7 mouse cellular contexts compared by ENCODE assay signal in genomic region chr1:175693429-175693960, GRCm38 (mm10). TPM values are rescaled to one million over a fixed set of nuclear protein-coding genes. Genes with fewer than 3 reads are reported as not detected.
A peak's percentile ranks its signal among the peaks of the same experiment; 100 is the strongest.
DNase-seq lines count a peak whose midpoint lies in the region; ATAC-seq and TF ChIP-seq lines count a peak whose summit lies in the region.

No protein-coding gene starts in this region.

- H3K9me3 ChIP-seq in ES-Bruce4 (replicated peaks; ENCODE audit: control insufficient read depth, insufficient read depth, low read length, poor library complexity, severe bottlenecking) = no peaks in the 10 kb centered on the region
- H3K9me3 ChIP-seq in embryonic facial prominence, embryonic 12.5 days = no peaks in the 10 kb centered on the region
- H3K9me3 ChIP-seq in hindbrain, embryonic 15.5 days = no peaks in the 10 kb centered on the region
- H3K9me3 ChIP-seq in lung, embryonic 14.5 days (ENCODE audit: low read depth, low read length) = no peaks in the 10 kb centered on the region
- H3K9me3 ChIP-seq in stomach, embryonic 15.5 days = no peaks in the 10 kb centered on the region

- TF ChIP-seq EP300 in ES-Bruce4 (IDR thresholded peaks at IDR 0.05; ENCODE audit: insufficient read depth, low read depth, low read length) = no peak

- no peak for TF ChIP-seq POLR2A in ES-Bruce4 (IDR thresholded peaks at IDR 0.05; ENCODE audit: insufficient read depth, low read length)

- DNase-seq in CD4-positive helper T cell, adult 2 months (ENCODE audit: low read depth, low spot score) = peak; percentile 18
- DNase-seq in lung, embryonic 14.5 days = peak; percentile 28
- no peak for DNase-seq in urinary bladder, postnatal 36 days (ENCODE audit: low spot score in 2 of 2)

- no peak for ATAC-seq in embryonic facial prominence, embryonic 12.5 days (ENCODE audit: insufficient number of reproducible peaks, insufficient read depth, low FRiP score, low TSS enrichment)
- no peak for ATAC-seq in hindbrain, embryonic 15.5 days (ENCODE audit: low FRiP score, low read depth)
- ATAC-seq in lung, embryonic 14.5 days (ENCODE audit: insufficient read depth) = peak; percentile 7; the same call in 1 of the 2 replicates
- ATAC-seq in stomach, embryonic 15.5 days (ENCODE audit: insufficient read depth, low FRiP score, low read depth) = no peak

- no peak for TF ChIP-seq CTCF in ES-Bruce4 (IDR thresholded peaks at IDR 0.05; ENCODE audit: low read depth, low read length)
- TF ChIP-seq CTCF in lung, embryonic 14.5 days (IDR thresholded peaks at IDR 0.05; ENCODE audit: low read depth) = no peak

- no peaks in the 10 kb centered on the region for H3K27me3 ChIP-seq in ES-Bruce4 (ENCODE audit: control insufficient read depth, insufficient read depth, low read length, poor library complexity, severe bottlenecking)
- no peaks in the 10 kb centered on the region for H3K27me3 ChIP-seq in embryonic facial prominence, embryonic 12.5 days
- no peaks in the 10 kb centered on the region for H3K27me3 ChIP-seq in hindbrain, embryonic 15.5 days
- no peaks in the 10 kb centered on the region for H3K27me3 ChIP-seq in lung, embryonic 14.5 days (ENCODE audit: insufficient read depth, low read length)
- H3K27me3 ChIP-seq in stomach, embryonic 15.5 days (replicated peaks) = no peaks in the 10 kb centered on the region

- H3K4me3 ChIP-seq in ES-Bruce4 (ENCODE audit: low read depth, low read length) = no peak overlapping the region
- peak overlapping the region; percentile 68 for H3K4me3 ChIP-seq in embryonic facial prominence, embryonic 12.5 days
- H3K4me3 ChIP-seq in hindbrain, embryonic 15.5 days = peak overlapping the region; percentile 88
- H3K4me3 ChIP-seq in lung, embryonic 14.5 days (ENCODE audit: low read depth, low read length) = peak overlapping the region; percentile 72
- H3K4me3 ChIP-seq in stomach, embryonic 15.5 days (replicated peaks) = peak overlapping the region; percentile 69

- peak overlapping the region; percentile 74 for H3K4me2 ChIP-seq in embryonic facial prominence, embryonic 12.5 days (replicated peaks)
- H3K4me2 ChIP-seq in hindbrain, embryonic 15.5 days = peak overlapping the region; percentile 90
- H3K4me2 ChIP-seq in lung, embryonic 14.5 days = peak overlapping the region; percentile 59
- H3K4me2 ChIP-seq in stomach, embryonic 15.5 days = peak overlapping the region; percentile 94

- WGBS in embryonic facial prominence, embryonic 12.5 days = 44% methylated on average over 12 of the region's 12 CpGs
- WGBS in hindbrain, embryonic 15.5 days = 44% methylated on average over 12 of the region's 12 CpGs
- WGBS in lung, embryonic 14.5 days = 31% methylated on average over 12 of the region's 12 CpGs
- 30% methylated on average over 12 of the region's 12 CpGs for WGBS in stomach, embryonic 15.5 days

- no peaks in the 10 kb centered on the region for H3K36me3 ChIP-seq in ES-Bruce4 (ENCODE audit: control insufficient read depth, insufficient read depth, low read length, poor library complexity, severe bottlenecking)
- no peaks in the 10 kb centered on the region for H3K36me3 ChIP-seq in embryonic facial prominence, embryonic 12.5 days
- H3K36me3 ChIP-seq in hindbrain, embryonic 15.5 days = no peaks in the 10 kb centered on the region
- no peaks in the 10 kb centered on the region for H3K36me3 ChIP-seq in lung, embryonic 14.5 days (ENCODE audit: insufficient read depth)
- H3K36me3 ChIP-seq in stomach, embryonic 15.5 days = no peaks in the 10 kb centered on the region

- H3K9ac ChIP-seq in ES-Bruce4 (ENCODE audit: low read depth, poor library complexity, severe bottlenecking) = peak overlapping the region; percentile 33; the same call in 1 of the 2 replicates
- H3K9ac ChIP-seq in embryonic facial prominence, embryonic 12.5 days = 0 out of 2 replicates have a peak overlapping the region, but pooled peaks have one; percentile 43
- H3K9ac ChIP-seq in hindbrain, embryonic 15.5 days = 0 out of 2 replicates have a peak overlapping the region, but pooled peaks have one; percentile 18
- peak overlapping the region; percentile 36; the same call in 1 of the 2 replicates for H3K9ac ChIP-seq in lung, embryonic 14.5 days
- H3K9ac ChIP-seq in stomach, embryonic 15.5 days = no peak overlapping the region

- no peak overlapping the region for H3K27ac ChIP-seq in ES-Bruce4 (ENCODE audit: insufficient read depth, low read length)
- H3K27ac ChIP-seq in embryonic facial prominence, embryonic 12.5 days = no peak overlapping the region
- peak overlapping the region; percentile 90; the same call in 1 of the 2 replicates for H3K27ac ChIP-seq in hindbrain, embryonic 15.5 days (replicated peaks)
- H3K27ac ChIP-seq in lung, embryonic 14.5 days (ENCODE audit: low read depth) = peak overlapping the region; percentile 15; the same call in 1 of the 2 replicates
- H3K27ac ChIP-seq in stomach, embryonic 15.5 days = peak overlapping the region; percentile 46

- peaks cover 4% of the 10 kb centered on the region for H3K4me1 ChIP-seq in ES-Bruce4 (ENCODE audit: control insufficient read depth, insufficient read depth, low read length)
- peaks cover 18% of the 10 kb centered on the region; the same call in 1 of the 2 replicates for H3K4me1 ChIP-seq in embryonic facial prominence, embryonic 12.5 days
- H3K4me1 ChIP-seq in hindbrain, embryonic 15.5 days (replicated peaks) = peaks cover 31% of the 10 kb centered on the region
- H3K4me1 ChIP-seq in lung, embryonic 14.5 days (ENCODE audit: insufficient read depth) = no peaks in the 10 kb centered on the region
- 0 out of 2 replicates have a peak, but pooled peaks cover 10% of the 10 kb centered on the region for H3K4me1 ChIP-seq in stomach, embryonic 15.5 days

RNA-seq across cellular contexts. Expression of gene Chml, which starts 0.8 kb away (rescaled TPM):
- 12.0 and 13.7 TPM in 2 replicates for polyA plus RNA-seq in ES-Bruce4 (2011; ENCODE audit: insufficient read depth, insufficient read length, low read depth, missing spikeins)
- polyA plus RNA-seq in embryonic facial prominence, embryonic 12.5 days (2016; fragmentation: Nextera tagmentation; extraction: Ambion mirVana) = 3.4 and 3.8 TPM in 2 replicates
- 3.3 and 3.7 TPM in 2 replicates for polyA plus RNA-seq in hindbrain, embryonic 15.5 days (2015; fragmentation: Nextera tagmentation; extraction: Ambion mirVana)
- polyA plus RNA-seq in lung, embryonic 14.5 days (2014; fragmentation: Nextera tagmentation; extraction: Ambion mirVana) = 4.0 and 4.5 TPM in 2 replicates
- polyA plus RNA-seq in stomach, embryonic 15.5 days (2015; fragmentation: Nextera tagmentation; extraction: Ambion mirVana) = 3.2 and 3.3 TPM in 2 replicates

RNA-seq across cellular contexts. Expression of gene Opn3, which starts 0.9 kb away (rescaled TPM):
- 1.7 and 1.9 TPM in 2 replicates for polyA plus RNA-seq in ES-Bruce4 (2011; ENCODE audit: insufficient read depth, insufficient read length, low read depth, missing spikeins)
- 8.2 and 9.4 TPM in 2 replicates for polyA plus RNA-seq in embryonic facial prominence, embryonic 12.5 days (2016; fragmentation: Nextera tagmentation; extraction: Ambion mirVana)
- 8.1 and 8.7 TPM in 2 replicates for polyA plus RNA-seq in hindbrain, embryonic 15.5 days (2015; fragmentation: Nextera tagmentation; extraction: Ambion mirVana)
- 4.9 and 5.4 TPM in 2 replicates for polyA plus RNA-seq in lung, embryonic 14.5 days (2014; fragmentation: Nextera tagmentation; extraction: Ambion mirVana)
- polyA plus RNA-seq in stomach, embryonic 15.5 days (2015; fragmentation: Nextera tagmentation; extraction: Ambion mirVana) = 8.3 and 8.5 TPM in 2 replicates

RNA-seq across cellular contexts. Expression of gene Wdr64, which starts 4.9 kb away (rescaled TPM):
- not detected in 2 replicates for polyA plus RNA-seq in ES-Bruce4 (2011; ENCODE audit: insufficient read depth, insufficient read length, low read depth, missing spikeins)
- not detected in 2 replicates for polyA plus RNA-seq in embryonic facial prominence, embryonic 12.5 days (2016; fragmentation: Nextera tagmentation; extraction: Ambion mirVana)
- 0.08 TPM in 1 of 2 replicates, not detected in the other for polyA plus RNA-seq in hindbrain, embryonic 15.5 days (2015; fragmentation: Nextera tagmentation; extraction: Ambion mirVana)
- polyA plus RNA-seq in lung, embryonic 14.5 days (2014; fragmentation: Nextera tagmentation; extraction: Ambion mirVana) = not detected in 2 replicates
- polyA plus RNA-seq in stomach, embryonic 15.5 days (2015; fragmentation: Nextera tagmentation; extraction: Ambion mirVana) = not detected in 2 replicates

Comparison
In these comparisons a context has a peak if more than half of its experiments do, and no peak if none do; other contexts are left out.
1. DNase-seq: peak in CD4-positive helper T cell, adult 2 months (single experiment) and lung, embryonic 14.5 days (single experiment); none in urinary bladder, postnatal 36 days (0 of 2).
2. H3K27ac ChIP-seq: peak in hindbrain, embryonic 15.5 days (single experiment), lung, embryonic 14.5 days (single experiment) and stomach, embryonic 15.5 days (single experiment); none in ES-Bruce4 (single experiment) and embryonic facial prominence, embryonic 12.5 days (single experiment).
3. Peak in every context shown above with its lines, with median percentiles within 50 percentile points of each other: H3K4me2 ChIP-seq.